Mouse (Mus musculus): ENCODE measurements around the gene Adgre5.

The Adgre5 gene

GRCm38 (mm10) chr8:83749265-83749664 is 8.1 kb upstream of the Adgre5 start:
- peak; percentile 35 to 60 for DNase-seq

- DNase-seq = peak; percentile 45 to 61
Measured at GRCm38 (mm10) chr8:83748708-83749107, 7.6 kb upstream of the Adgre5 start.

- peak; percentile 77 to 84 for DNase-seq
Measured at GRCm38 (mm10) chr8:83747661-83748346, 6.7 kb upstream of the Adgre5 start.

GRCm38 (mm10) chr8:83744070-83744469 is 2.9 kb upstream of the Adgre5 start:
- DNase-seq = no peak

GRCm38 (mm10) chr8:83742968-83743367 is 1.8 kb upstream of the Adgre5 start:
- no peak for DNase-seq

GRCm38 (mm10) chr8:83741849-83742655 is 926 bp upstream of the Adgre5 start:
- peak in 1 of 2 experiments; percentile 33 for DNase-seq

GRCm38 (mm10) chr8:83740586-83740975 is 545 bp downstream of the Adgre5 start:
- peak in 1 of 2 experiments; percentile 40 for DNase-seq

- DNase-seq = peak; percentile 37 to 44
Measured at GRCm38 (mm10) chr8:83739711-83740468, 1.2 kb downstream of the Adgre5 start.

- peak; percentile 46 to 68 for DNase-seq
Measured at GRCm38 (mm10) chr8:83738949-83739710, 2.0 kb downstream of the Adgre5 start.

- DNase-seq = peak; percentile 79 to 87
Measured at GRCm38 (mm10) chr8:83737852-83738562, 3.1 kb downstream of the Adgre5 start.

GRCm38 (mm10) chr8:83737346-83737745 is 3.8 kb downstream of the Adgre5 start:
- no peak for DNase-seq

GRCm38 (mm10) chr8:83736681-83737080 is 4.4 kb downstream of the Adgre5 start:
- DNase-seq = no peak

GRCm38 (mm10) chr8:83732919-83733318 is 8.2 kb downstream of the Adgre5 start:
- no peak for DNase-seq

GRCm38 (mm10) chr8:83731906-83732305 is 9.2 kb downstream of the Adgre5 start:
- DNase-seq = no peak

GRCm38 (mm10) chr8:83729009-83729807 is 11.9 kb downstream of the Adgre5 start:
- peak; percentile 74 to 75 for DNase-seq

- no peak for DNase-seq
Measured at GRCm38 (mm10) chr8:83725521-83726102, 15.5 kb downstream of the Adgre5 start.

GRCm38 (mm10) chr8:83724697-83725482 is 16.2 kb downstream of the Adgre5 start:
- DNase-seq = peak; percentile 89 to 93

GRCm38 (mm10) chr8:83723447-83724083 is 17.6 kb downstream of the Adgre5 start:
- no peak for DNase-seq

GRCm38 (mm10) chr8:83722631-83723030 is 18.5 kb downstream of the Adgre5 start:
- no peak for DNase-seq

Data from kidney, postnatal 4 days (tissue).